15 mouse cellular contexts compared by ENCODE assay signal in genomic region chr1:167391241-167391640, GRCm38 (mm10). TPM values are rescaled to one million over a fixed set of nuclear protein-coding genes. Genes with fewer than 3 reads are reported as not detected.
DNase-seq lines count a peak whose midpoint lies in the region; ATAC-seq lines count a peak whose summit lies in the region.
"Had no signal": no experiment of that assay in that cellular context is flagged by ENCODE, and none has a peak within 500 bp of the region (broad histone marks: within the 10 kb centered on the region; RNA-seq: fewer than 3 reads in every experiment).

No protein-coding gene starts in this region.

- WGBS in heart, embryonic 16.5 days, result 73% methylated on average over 6 of the region's 6 CpGs
- 69% methylated on average over 6 of the region's 6 CpGs for WGBS in intestine, embryonic 15.5 days
- 79% methylated on average over 6 of the region's 6 CpGs for WGBS in liver, embryonic 11.5 days
- 67% methylated on average over 6 of the region's 6 CpGs for WGBS in stomach, embryonic 16.5 days
- 78% methylated on average over 6 of the region's 6 CpGs for WGBS in forebrain, embryonic 13.5 days

- no peak for ATAC-seq in heart, embryonic 16.5 days (replicated peaks; ENCODE audit: extremely low read depth, insufficient read depth, low FRiP score)
- ATAC-seq in intestine, embryonic 15.5 days, result no peak
- no peak for ATAC-seq in liver, embryonic 11.5 days (replicated peaks; ENCODE audit: low FRiP score)
- no peak for ATAC-seq in stomach, embryonic 16.5 days (ENCODE audit: insufficient read depth, low FRiP score)
- ATAC-seq in granulocyte monocyte progenitor cell, adult 5-6 weeks (replicated peaks; ENCODE audit: poor library complexity, severe bottlenecking), result no peak
- ATAC-seq in forebrain, embryonic 13.5 days, result no peak
- ATAC-seq: forebrain, postnatal 0 days had no signal

- H3K9ac ChIP-seq in heart, embryonic 16.5 days (ENCODE audit: low read length), result no peak overlapping the region
- H3K9ac ChIP-seq in intestine, embryonic 15.5 days, result no peak overlapping the region; the same call in 1 of the 2 replicates
- H3K9ac ChIP-seq in liver, embryonic 11.5 days (ENCODE audit: low read depth, low read length), result peak overlapping the region; percentile 59
- H3K9ac ChIP-seq in stomach, embryonic 16.5 days (ENCODE audit: low read length), result no peak overlapping the region; the same call in 1 of the 2 replicates
- H3K9ac ChIP-seq in forebrain, embryonic 13.5 days, result no peak overlapping the region
- H3K9ac ChIP-seq: forebrain, postnatal 0 days; hindbrain, embryonic 15.5 days; neural tube, embryonic 13.5 days had no signal

- H3K9me3 ChIP-seq in heart, embryonic 16.5 days (replicated peaks; ENCODE audit: control insufficient read depth, low read length), result no peaks in the 10 kb centered on the region
- no peaks in the 10 kb centered on the region for H3K9me3 ChIP-seq in intestine, embryonic 15.5 days
- no peaks in the 10 kb centered on the region for H3K9me3 ChIP-seq in liver, embryonic 11.5 days (ENCODE audit: control insufficient read depth, low read length)
- no peaks in the 10 kb centered on the region for H3K9me3 ChIP-seq in stomach, embryonic 16.5 days (replicated peaks; ENCODE audit: control insufficient read depth, low read length)
- H3K9me3 ChIP-seq in forebrain, embryonic 13.5 days (replicated peaks), result no peaks in the 10 kb centered on the region
- H3K9me3 ChIP-seq: hindbrain, embryonic 15.5 days; neural tube, embryonic 13.5 days had no signal

- peak overlapping the region; percentile 25; the same call in 1 of the 2 replicates for H3K4me2 ChIP-seq in heart, embryonic 16.5 days (ENCODE audit: low read depth, low read length)
- H3K4me2 ChIP-seq in intestine, embryonic 15.5 days (replicated peaks), result peak overlapping the region; percentile 35; the same call in 1 of the 2 replicates
- peak overlapping the region; percentile 64 for H3K4me2 ChIP-seq in liver, embryonic 11.5 days
- H3K4me2 ChIP-seq in stomach, embryonic 16.5 days (ENCODE audit: low read depth, low read length), result peak overlapping the region; percentile 35
- H3K4me2 ChIP-seq in forebrain, embryonic 13.5 days, result no peak overlapping the region

- no peaks in the 10 kb centered on the region for H3K36me3 ChIP-seq in heart, embryonic 16.5 days (ENCODE audit: control insufficient read depth, insufficient read depth)
- no peaks in the 10 kb centered on the region for H3K36me3 ChIP-seq in intestine, embryonic 15.5 days
- H3K36me3 ChIP-seq in liver, embryonic 11.5 days (ENCODE audit: control insufficient read depth, insufficient read depth, low read length), result no peaks in the 10 kb centered on the region
- no peaks in the 10 kb centered on the region for H3K36me3 ChIP-seq in stomach, embryonic 16.5 days (ENCODE audit: control insufficient read depth, insufficient read depth, low read length)
- no peaks in the 10 kb centered on the region for H3K36me3 ChIP-seq in forebrain, embryonic 13.5 days (ENCODE audit: poor library complexity, severe bottlenecking)
- H3K36me3 ChIP-seq: hindbrain, embryonic 15.5 days; neural tube, embryonic 13.5 days had no signal

- no peak overlapping the region for H3K4me3 ChIP-seq in heart, embryonic 16.5 days (ENCODE audit: low read length)
- no peak overlapping the region for H3K4me3 ChIP-seq in intestine, embryonic 15.5 days (replicated peaks)
- H3K4me3 ChIP-seq in liver, embryonic 11.5 days (ENCODE audit: low read depth, low read length), result peak overlapping the region; percentile 31
- H3K4me3 ChIP-seq in stomach, embryonic 16.5 days (replicated peaks; ENCODE audit: low read length), result peak overlapping the region; percentile 13; the same call in 1 of the 2 replicates
- no peak overlapping the region for H3K4me3 ChIP-seq in forebrain, embryonic 13.5 days
- H3K4me3 ChIP-seq: hindbrain, embryonic 15.5 days; neural tube, embryonic 13.5 days had no signal

- peaks cover 2% of the 10 kb centered on the region; the same call in 1 of the 2 replicates for H3K27me3 ChIP-seq in heart, embryonic 16.5 days (ENCODE audit: control insufficient read depth, insufficient read depth, low read length)
- H3K27me3 ChIP-seq in intestine, embryonic 15.5 days (replicated peaks), result no peaks in the 10 kb centered on the region
- no peaks in the 10 kb centered on the region for H3K27me3 ChIP-seq in liver, embryonic 11.5 days (replicated peaks; ENCODE audit: control insufficient read depth, insufficient read depth, low read length)
- H3K27me3 ChIP-seq in stomach, embryonic 16.5 days (ENCODE audit: control insufficient read depth, insufficient read depth, low read length), result no peaks in the 10 kb centered on the region
- peaks cover 20% of the 10 kb centered on the region for H3K27me3 ChIP-seq in forebrain, embryonic 13.5 days

- no peak for DNase-seq in heart, postnatal 4 days
- DNase-seq in liver, embryonic 11.5 days (ENCODE audit: low spot score), result no peak
- DNase-seq: cerebellum, adult 2 months; forebrain, postnatal 0 days; gastrocnemius, postnatal 10 days; lung, adult 18-20 months; retina, postnatal 1 day; thymus, adult 2 months had no signal

- H3K27ac ChIP-seq in heart, embryonic 16.5 days (ENCODE audit: low read length), result no peak overlapping the region
- H3K27ac ChIP-seq in intestine, embryonic 15.5 days, result no peak overlapping the region
- no peak overlapping the region for H3K27ac ChIP-seq in liver, embryonic 11.5 days (ENCODE audit: low read depth, low read length)
- peak overlapping the region; percentile 40; the same call in 1 of the 2 replicates for H3K27ac ChIP-seq in stomach, embryonic 16.5 days (ENCODE audit: low read length)
- H3K27ac ChIP-seq in forebrain, embryonic 13.5 days, result no peak overlapping the region
- H3K27ac ChIP-seq: hindbrain, embryonic 15.5 days; neural tube, embryonic 13.5 days had no signal

- H3K4me1 ChIP-seq in heart, embryonic 16.5 days (ENCODE audit: control insufficient read depth, insufficient read depth, low read length), result peaks cover 11% of the 10 kb centered on the region; the same call in 1 of the 2 replicates
- H3K4me1 ChIP-seq in intestine, embryonic 15.5 days (replicated peaks), result peaks cover 11% of the 10 kb centered on the region
- H3K4me1 ChIP-seq in liver, embryonic 11.5 days (replicated peaks; ENCODE audit: control insufficient read depth, insufficient read depth, low read length), result peaks cover 28% of the 10 kb centered on the region
- peaks cover 26% of the 10 kb centered on the region for H3K4me1 ChIP-seq in stomach, embryonic 16.5 days (ENCODE audit: control insufficient read depth, insufficient read depth, low read length)
- peaks cover 14% of the 10 kb centered on the region for H3K4me1 ChIP-seq in forebrain, embryonic 13.5 days

RNA-seq across cellular contexts. Expression of gene Mgst3, which starts 2.4 kb away (rescaled TPM):
- polyA plus RNA-seq in heart, embryonic 16.5 days (2015; fragmentation: Nextera tagmentation; extraction: Ambion mirVana), result 191 and 198 TPM in 2 replicates
- 100 to 1,000 TPM; 142 to 157 TPM for total RNA-seq in heart, postnatal 4 days (2021)
- polyA plus RNA-seq in intestine, embryonic 15.5 days (2015; fragmentation: Nextera tagmentation; extraction: Ambion mirVana), result 247 and 298 TPM in 2 replicates
- 242 and 253 TPM in 2 replicates for polyA plus RNA-seq in liver, embryonic 11.5 days (2014; fragmentation: Nextera tagmentation; extraction: Ambion mirVana)
- polyA plus RNA-seq in stomach, embryonic 16.5 days (2015; fragmentation: Nextera tagmentation; extraction: Ambion mirVana), result 212 and 275 TPM in 2 replicates
- total RNA-seq in granulocyte monocyte progenitor cell, adult 5-6 weeks (2014; fragmentation: Nextera tagmentation), result 11.8 and 15.4 TPM in 2 replicates
- 7.6 and 9.1 TPM in 2 replicates for total RNA-seq in granulocyte monocyte progenitor cell, adult 5-6 weeks (2017)
- 59.2 and 59.3 TPM in 2 replicates for polyA plus RNA-seq in forebrain, embryonic 13.5 days (2015; fragmentation: Nextera tagmentation; extraction: Ambion mirVana)

RNA-seq across cellular contexts. Expression of gene Aldh9a1, which starts 41.5 kb away (rescaled TPM):
- 37.3 and 42.0 TPM in 2 replicates for polyA plus RNA-seq in heart, embryonic 16.5 days (2015; fragmentation: Nextera tagmentation; extraction: Ambion mirVana)
- 10 to 100 TPM; 32.4 to 37.0 TPM for total RNA-seq in heart, postnatal 4 days (2021)
- 133 and 156 TPM in 2 replicates for polyA plus RNA-seq in intestine, embryonic 15.5 days (2015; fragmentation: Nextera tagmentation; extraction: Ambion mirVana)
- polyA plus RNA-seq in liver, embryonic 11.5 days (2014; fragmentation: Nextera tagmentation; extraction: Ambion mirVana), result 112 and 129 TPM in 2 replicates
- 84.8 and 85.6 TPM in 2 replicates for polyA plus RNA-seq in stomach, embryonic 16.5 days (2015; fragmentation: Nextera tagmentation; extraction: Ambion mirVana)
- 67.6 and 85.8 TPM in 2 replicates for total RNA-seq in granulocyte monocyte progenitor cell, adult 5-6 weeks (2014; fragmentation: Nextera tagmentation)
- 49.5 and 56.7 TPM in 2 replicates for total RNA-seq in granulocyte monocyte progenitor cell, adult 5-6 weeks (2017)
- polyA plus RNA-seq in forebrain, embryonic 13.5 days (2015; fragmentation: Nextera tagmentation; extraction: Ambion mirVana), result 23.2 and 24.8 TPM in 2 replicates

Comparison
In these comparisons a context has a peak if more than half of its experiments do, and no peak if none do; other contexts are left out.
1. H3K4me3 ChIP-seq: peak in liver, embryonic 11.5 days (single experiment) and stomach, embryonic 16.5 days (single experiment); none in heart, embryonic 16.5 days (single experiment), intestine, embryonic 15.5 days (single experiment) and forebrain, embryonic 13.5 days (single experiment).